ENCODE assay signal across 10 mouse cellular contexts in genomic region chr11:97818003-97818402, GRCm38 (mm10). TPM values are rescaled to one million over a fixed set of nuclear protein-coding genes. Genes with fewer than 3 reads are reported as not detected.
DNase-seq lines count a peak whose midpoint lies in the region; ATAC-seq and TF ChIP-seq lines count a peak whose summit lies in the region.
"Had no signal": no experiment of that assay in that cellular context is flagged by ENCODE, and none has a peak within 500 bp of the region (broad histone marks: within the 10 kb centered on the region; RNA-seq: fewer than 3 reads in every experiment).

No protein-coding gene starts in this region.

- H3K4me2 ChIP-seq in hindbrain, embryonic 14.5 days (replicated peaks) = no peak overlapping the region
- no peak overlapping the region for H3K4me2 ChIP-seq in midbrain, embryonic 14.5 days (ENCODE audit: low read length)

- peaks cover 76% of the 10 kb centered on the region for H3K4me1 ChIP-seq in kidney, adult 2 months (ENCODE audit: control insufficient read depth, insufficient read depth, low read length)
- H3K4me1 ChIP-seq in embryonic facial prominence, embryonic 10.5 days = peaks cover 82% of the 10 kb centered on the region
- H3K4me1 ChIP-seq in hindbrain, embryonic 14.5 days (replicated peaks; ENCODE audit: control insufficient read depth, insufficient read depth, low read length) = peaks cover 35% of the 10 kb centered on the region
- peaks cover 30% of the 10 kb centered on the region for H3K4me1 ChIP-seq in midbrain, embryonic 14.5 days (ENCODE audit: control insufficient read depth, insufficient read depth, low read length)

- 0 out of 2 replicates have a peak overlapping the region, but pooled peaks have one; percentile 31 for H3K9ac ChIP-seq in hindbrain, embryonic 14.5 days
- H3K9ac ChIP-seq in midbrain, embryonic 14.5 days (replicated peaks; ENCODE audit: low read length) = no peak overlapping the region; the same call in 1 of the 2 replicates

- TF ChIP-seq CTCF in kidney, adult 2 months (conservative IDR thresholded peaks at IDR 0.05; ENCODE audit: insufficient read depth, insufficient read length, low read depth, low read length) = no peak

- H3K36me3 ChIP-seq in kidney, adult 2 months (ENCODE audit: control insufficient read depth, insufficient read depth, low read length) = no peaks in the 10 kb centered on the region
- peaks cover 82% of the 10 kb centered on the region for H3K36me3 ChIP-seq in embryonic facial prominence, embryonic 10.5 days (replicated peaks)
- peaks cover 91% of the 10 kb centered on the region for H3K36me3 ChIP-seq in hindbrain, embryonic 14.5 days (replicated peaks; ENCODE audit: control insufficient read depth, insufficient read depth)
- H3K36me3 ChIP-seq in midbrain, embryonic 14.5 days (ENCODE audit: control insufficient read depth, insufficient read depth, low read length) = peaks cover 62% of the 10 kb centered on the region

- no peaks in the 10 kb centered on the region for H3K27me3 ChIP-seq in kidney, adult 2 months (replicated peaks; ENCODE audit: control insufficient read depth, insufficient read depth, low read length)
- no peaks in the 10 kb centered on the region for H3K27me3 ChIP-seq in embryonic facial prominence, embryonic 10.5 days (replicated peaks; ENCODE audit: low read depth, poor library complexity, severe bottlenecking)
- H3K27me3 ChIP-seq in hindbrain, embryonic 14.5 days (ENCODE audit: control insufficient read depth, insufficient read depth, low read length) = no peaks in the 10 kb centered on the region
- no peaks in the 10 kb centered on the region for H3K27me3 ChIP-seq in midbrain, embryonic 14.5 days (ENCODE audit: control insufficient read depth, insufficient read depth, low read length)

- H3K27ac ChIP-seq in kidney, adult 2 months (ENCODE audit: insufficient read depth, low read depth, low read length) = peak overlapping the region; percentile 41
- peak overlapping the region; percentile 93 for H3K27ac ChIP-seq in embryonic facial prominence, embryonic 10.5 days (replicated peaks)
- peak overlapping the region; percentile 79 for H3K27ac ChIP-seq in hindbrain, embryonic 14.5 days
- H3K27ac ChIP-seq in midbrain, embryonic 14.5 days (replicated peaks; ENCODE audit: low read depth, low read length) = peak overlapping the region; percentile 68

- TF ChIP-seq POLR2A in kidney, adult 2 months (IDR thresholded peaks at IDR 0.05; ENCODE audit: low read depth, low read length) = no peak

- no peaks in the 10 kb centered on the region for H3K9me3 ChIP-seq in embryonic facial prominence, embryonic 10.5 days
- no peaks in the 10 kb centered on the region for H3K9me3 ChIP-seq in hindbrain, embryonic 14.5 days (ENCODE audit: control insufficient read depth, low read length)
- no peaks in the 10 kb centered on the region for H3K9me3 ChIP-seq in midbrain, embryonic 14.5 days (ENCODE audit: control insufficient read depth, low read length)
- H3K9me3 ChIP-seq: G1E had no signal

- no peak overlapping the region for H3K4me3 ChIP-seq in kidney, adult 2 months (ENCODE audit: insufficient read depth, low read depth, low read length)
- peak overlapping the region; percentile 39 for H3K4me3 ChIP-seq in embryonic facial prominence, embryonic 10.5 days
- H3K4me3 ChIP-seq in hindbrain, embryonic 14.5 days (replicated peaks; ENCODE audit: low read length) = no peak overlapping the region
- no peak overlapping the region for H3K4me3 ChIP-seq in midbrain, embryonic 14.5 days (replicated peaks; ENCODE audit: low read depth, low read length)

- 87% methylated on average over 6 of the region's 6 CpGs for WGBS in kidney, adult 2 months
- 27% methylated on average over 6 of the region's 6 CpGs for WGBS in embryonic facial prominence, embryonic 10.5 days
- 44% methylated on average over 6 of the region's 6 CpGs for WGBS in hindbrain, embryonic 14.5 days
- WGBS in midbrain, embryonic 14.5 days = 11% methylated on average over 6 of the region's 6 CpGs

- no peak for DNase-seq in kidney, adult 2 months
- DNase-seq in kidney, adult 18-20 months = no peak
- peak; percentile 39 for DNase-seq in embryonic facial prominence, embryonic 10.5 days (ENCODE audit: low spot score)
- DNase-seq in hindbrain, embryonic 14.5 days (ENCODE audit: low spot score) = no peak
- no peak for DNase-seq in midbrain, embryonic 14.5 days
- no peak for DNase-seq in yolk sac, embryonic 10.5 days (ENCODE audit: low spot score)
- DNase-seq in gastrocnemius, postnatal 25 days = no peak
- DNase-seq in adipocyte (ENCODE audit: low spot score) = no peak
- DNase-seq: cerebellum, postnatal 36 days had no signal

- ATAC-seq in hindbrain, embryonic 14.5 days (ENCODE audit: low FRiP score) = 0 out of 2 replicates have a peak, but pooled peaks have one; percentile 3
- no peak for ATAC-seq in midbrain, embryonic 14.5 days (ENCODE audit: low FRiP score, low TSS enrichment)

RNA-seq across cellular contexts. Expression of gene Lasp1, which starts 19.2 kb away (rescaled TPM):
- polyA plus RNA-seq in kidney, adult 2 months (2012; rRNA removed) = 106 and 110 TPM in 2 replicates
- 90.5 and 98.7 TPM in 2 replicates for polyA plus RNA-seq in embryonic facial prominence, embryonic 10.5 days (2016; fragmentation: Nextera tagmentation; extraction: Ambion mirVana)
- polyA plus RNA-seq in hindbrain, embryonic 14.5 days (2014; fragmentation: Nextera tagmentation; extraction: Ambion mirVana) = 110 and 126 TPM in 2 replicates
- 114 and 138 TPM in 2 replicates for polyA plus RNA-seq in midbrain, embryonic 14.5 days (2014; fragmentation: Nextera tagmentation; extraction: Ambion mirVana)
- 10 to 100 TPM; 18.3 to 21.9 TPM for total RNA-seq in gastrocnemius, postnatal 25 days (2021)

RNA-seq across cellular contexts. Expression of gene B230217C12Rik, which starts 22.6 kb away (rescaled TPM):
- polyA plus RNA-seq in kidney, adult 2 months (2012; rRNA removed) = 2.0 TPM in 2 replicates
- polyA plus RNA-seq in embryonic facial prominence, embryonic 10.5 days (2016; fragmentation: Nextera tagmentation; extraction: Ambion mirVana) = 14.0 and 16.0 TPM in 2 replicates
- 38.2 and 38.8 TPM in 2 replicates for polyA plus RNA-seq in hindbrain, embryonic 14.5 days (2014; fragmentation: Nextera tagmentation; extraction: Ambion mirVana)
- 32.4 and 36.5 TPM in 2 replicates for polyA plus RNA-seq in midbrain, embryonic 14.5 days (2014; fragmentation: Nextera tagmentation; extraction: Ambion mirVana)
- under 1 TPM; 0.48 to 0.67 TPM for total RNA-seq in gastrocnemius, postnatal 25 days (2021)
- polyA plus RNA-seq: G1E had no signal

RNA-seq across cellular contexts. Expression of gene Rpl23, which starts 35.8 kb away (rescaled TPM):
- polyA plus RNA-seq in kidney, adult 2 months (2012; rRNA removed) = 118 and 181 TPM in 2 replicates
- polyA plus RNA-seq in embryonic facial prominence, embryonic 10.5 days (2016; fragmentation: Nextera tagmentation; extraction: Ambion mirVana) = 481 and 487 TPM in 2 replicates
- polyA plus RNA-seq in hindbrain, embryonic 14.5 days (2014; fragmentation: Nextera tagmentation; extraction: Ambion mirVana) = 324 and 419 TPM in 2 replicates
- polyA plus RNA-seq in midbrain, embryonic 14.5 days (2014; fragmentation: Nextera tagmentation; extraction: Ambion mirVana) = 363 and 413 TPM in 2 replicates
- total RNA-seq in gastrocnemius, postnatal 25 days (2021) = 100 to 1,000 TPM; 379 to 436 TPM

RNA-seq across cellular contexts. Expression of gene 1700001P01Rik, which starts 42.3 kb away (rescaled TPM):
- not detected in 2 replicates for polyA plus RNA-seq in kidney, adult 2 months (2012; rRNA removed)
- polyA plus RNA-seq in embryonic facial prominence, embryonic 10.5 days (2016; fragmentation: Nextera tagmentation; extraction: Ambion mirVana) = 0.85 and 1.1 TPM in 2 replicates
- 0.68 TPM in 1 of 2 replicates, not detected in the other for polyA plus RNA-seq in hindbrain, embryonic 14.5 days (2014; fragmentation: Nextera tagmentation; extraction: Ambion mirVana)
- not detected in 2 replicates for polyA plus RNA-seq in midbrain, embryonic 14.5 days (2014; fragmentation: Nextera tagmentation; extraction: Ambion mirVana)
- total RNA-seq in gastrocnemius, postnatal 25 days (2021) = not detected

RNA-seq across cellular contexts. Expression of gene Cwc25, which starts 51.6 kb away (rescaled TPM):
- polyA plus RNA-seq in kidney, adult 2 months (2012; rRNA removed) = 7.1 and 8.5 TPM in 2 replicates
- polyA plus RNA-seq in embryonic facial prominence, embryonic 10.5 days (2016; fragmentation: Nextera tagmentation; extraction: Ambion mirVana) = 22.0 and 24.2 TPM in 2 replicates
- 8.1 and 11.2 TPM in 2 replicates for polyA plus RNA-seq in hindbrain, embryonic 14.5 days (2014; fragmentation: Nextera tagmentation; extraction: Ambion mirVana)
- 10.9 and 13.2 TPM in 2 replicates for polyA plus RNA-seq in midbrain, embryonic 14.5 days (2014; fragmentation: Nextera tagmentation; extraction: Ambion mirVana)
- 1 to 10 TPM; 4.9 to 6.4 TPM for total RNA-seq in gastrocnemius, postnatal 25 days (2021)

Comparison
In these comparisons a context has a peak if more than half of its experiments do, and no peak if none do; other contexts are left out.
1. H3K27ac ChIP-seq: peak in every context shown above with its lines; median percentile 93 in embryonic facial prominence, embryonic 10.5 days; 79 in hindbrain, embryonic 14.5 days; 68 in midbrain, embryonic 14.5 days; 41 in kidney, adult 2 months.